Mouse (Mus musculus) myocyte (in vitro differentiated cells): ENCODE results near the gene Spsb1.

Experiments used
- CEBPB ChIP-seq: IDR thresholded peaks from 2 replicates; pipeline ENCODE4 v1.6.1; 2011; ENCODE audit warnings: mild to moderate bottlenecking, moderate library complexity; ENCODE audit not compliant: poor library complexity, insufficient read depth, severe bottlenecking
- E2F4 ChIP-seq: IDR thresholded peaks from one replicate; pipeline ENCODE4 v1.6.1; 2011; ENCODE audit warnings: mild to moderate bottlenecking, control low read depth, moderate library complexity; ENCODE audit not compliant: insufficient read depth
- MAX ChIP-seq: IDR thresholded peaks from one replicate; pipeline ENCODE4 v1.6.1; 2011; ENCODE audit warnings: low read depth, mild to moderate bottlenecking, control low read depth
- MYOD1 ChIP-seq, 3 experiments: IDR thresholded peaks; one replicate each; pipeline ENCODE4 v1.6.1; 2011; ENCODE audit warnings: control low read depth in 2 of 3, low read depth in 2 of 3, mild to moderate bottlenecking in 2 of 3, moderate library complexity in 1 of 3; ENCODE audit not compliant: insufficient read length in 2 of 3, control insufficient read depth in 1 of 3
- MYOG ChIP-seq, 3 experiments: IDR thresholded peaks; one replicate each; pipeline ENCODE4 v1.6.1; 2011; ENCODE audit warnings: control low read depth in 2 of 3, low read depth in 2 of 3, mild to moderate bottlenecking in 2 of 3; ENCODE audit not compliant: insufficient read length in 2 of 3, control insufficient read depth in 1 of 3, insufficient read depth in 1 of 3
- POLR2A ChIP-seq: IDR thresholded peaks from one replicate; pipeline ENCODE4 v1.6.1; 2011; ENCODE audit warnings: low read depth, mild to moderate bottlenecking, control low read depth, moderate library complexity; ENCODE audit not compliant: insufficient read length
- POLR2AphosphoS2 ChIP-seq: IDR thresholded peaks from one replicate; pipeline ENCODE4 v1.6.1; 2011; ENCODE audit warnings: low read depth, control low read depth; ENCODE audit not compliant: insufficient read length
- REST ChIP-seq: IDR thresholded peaks from one replicate; pipeline ENCODE4 v1.6.1; 2011; ENCODE audit warnings: mild to moderate bottlenecking, control low read depth, moderate library complexity; ENCODE audit not compliant: insufficient read depth, insufficient read length
- TCF12 ChIP-seq: IDR thresholded peaks from one replicate; pipeline ENCODE4 v1.6.1; 2011; ENCODE audit warnings: mild to moderate bottlenecking, control low read depth; ENCODE audit not compliant: poor library complexity, insufficient read depth, severe bottlenecking
- TCF3 ChIP-seq: IDR thresholded peaks from one replicate; pipeline ENCODE4 v1.6.1; 2011; ENCODE audit warnings: low read depth, control low read depth; ENCODE audit not compliant: insufficient read length
- USF1 ChIP-seq: IDR thresholded peaks from one replicate; pipeline ENCODE4 v1.6.1; 2011; ENCODE audit warnings: low read depth, mild to moderate bottlenecking, control low read depth, moderate library complexity

DNA sequence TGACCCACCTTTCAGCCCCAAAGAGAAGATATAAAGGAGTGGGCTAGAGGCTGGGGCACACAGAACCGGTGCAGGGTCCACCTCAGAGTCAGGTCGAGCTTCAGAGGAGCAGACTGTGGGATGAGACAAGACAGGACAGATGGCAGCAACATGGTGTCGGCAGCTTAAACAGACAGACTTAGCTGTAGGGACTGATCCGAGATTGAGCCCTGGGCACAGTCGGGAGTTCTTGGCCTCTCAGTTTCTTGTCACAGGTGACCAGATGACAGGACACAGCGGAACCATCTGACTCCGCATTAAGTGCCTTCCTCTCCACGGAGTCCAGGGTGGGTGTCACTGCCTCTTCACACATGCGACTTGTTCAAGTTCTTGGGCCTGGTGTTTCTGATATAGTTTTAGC lies 12.1 kb upstream of the Spsb1 start:
- TF ChIP-seq POLR2A (no peak), TCF12 (no peak), CEBPB (no peak), E2F4 (no peak), USF1 (no peak), MAX (no peak), POLR2AphosphoS2 (no peak), REST (no peak), MYOG (IDR thresholded peaks at IDR 0.05; ENCODE audit: control insufficient read depth in 1 of 3, insufficient read depth in 1 of 3, insufficient read length in 2 of 3, low read depth in 2 of 3) (no peak), TCF3 (no peak), MYOD1 (IDR thresholded peaks at IDR 0.05; ENCODE audit: control insufficient read depth in 1 of 3, insufficient read length in 2 of 3, low read depth in 2 of 3) (no peak)
